Mouse (Mus musculus): ENCODE measurements around the gene Ceacam19. TPM values are rescaled to one million over a fixed set of nuclear protein-coding genes. Genes with fewer than 3 reads are reported as not detected.

Ceacam19 gene
- polyA plus RNA-seq (2017; shearing (Covaris generic)) = not detected

GRCm38 (mm10) chr7:19887849-19888248 lies at the start of gene Ceacam19:
Gene Ceacam19 (minus strand): TSS chr7:19887965.

DNA sequence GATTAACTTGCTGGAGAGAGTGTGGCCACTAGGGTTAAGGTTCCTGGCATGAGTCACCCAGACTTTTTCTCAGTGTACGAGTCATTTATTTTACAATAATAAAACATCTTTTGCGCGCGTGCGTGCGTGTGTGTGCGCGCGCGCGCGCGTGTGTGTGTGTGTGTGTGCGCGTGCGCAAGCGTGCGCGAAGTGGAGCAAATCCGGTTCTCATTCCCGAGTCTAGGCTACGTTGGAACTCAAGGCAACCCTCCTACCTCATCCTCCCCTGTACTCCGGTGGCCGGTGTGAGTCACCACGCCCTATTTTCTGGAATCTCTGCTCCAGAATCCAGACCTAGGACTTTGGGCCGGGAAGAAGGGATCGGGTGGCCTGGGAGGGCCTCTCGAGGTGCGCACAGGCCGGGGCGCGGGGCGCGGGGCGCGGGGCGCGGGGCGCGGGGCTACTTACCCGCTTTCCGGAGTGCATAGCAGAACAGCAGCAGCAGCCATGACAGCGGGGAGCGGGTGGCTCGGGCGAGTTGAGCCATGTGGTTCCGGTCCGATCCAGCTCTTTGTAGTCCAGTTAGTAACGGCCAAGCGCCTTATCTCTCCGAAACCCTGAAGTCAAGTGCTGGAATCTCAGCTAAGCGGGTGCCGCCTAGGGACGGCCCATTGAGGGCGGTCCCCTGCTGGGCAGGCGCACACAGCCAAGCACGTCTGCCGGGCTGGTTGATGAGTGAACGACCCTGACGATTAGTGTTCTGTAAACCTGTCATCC lies 32.9 kb upstream of the Ceacam19 start, which contains the start of gene Pvr:
Pvr (minus strand) TSS at position 655 of the 756 bp plus-strand sequence.

GRCm38 (mm10) chr7:19861199-19861598 lies 26.6 kb downstream of the Ceacam19 start, which contains the start of gene Ceacam16:
Gene Ceacam16 (minus strand): TSS chr7:19861299.

GRCm38 (mm10) chr7:19851858-19852570 lies 35.8 kb downstream of the Ceacam19 start, which contains the start of gene Gm19345:
Gene Gm19345 (plus strand): TSS chr7:19852003.

Other genes starting within 250 kb of the Ceacam19 start
- 116 TPM for gene Clptm1, start 222.9 kb downstream of the Ceacam19 start, polyA plus RNA-seq (2017; shearing (Covaris generic))
- not detected for gene Apoc2, start 210.0 kb downstream of the Ceacam19 start, polyA plus RNA-seq (2017; shearing (Covaris generic))
- not detected for gene Gm44805, start 206.5 kb downstream of the Ceacam19 start, polyA plus RNA-seq (2017; shearing (Covaris generic))
- gene Apoc4, start 206.5 kb downstream of the Ceacam19 start, polyA plus RNA-seq (2017; shearing (Covaris generic)) = not detected
- not detected for gene Apoc1, start 195.3 kb downstream of the Ceacam19 start, polyA plus RNA-seq (2017; shearing (Covaris generic))
- 4.2 TPM for gene Apoe, start 188.8 kb downstream of the Ceacam19 start, polyA plus RNA-seq (2017; shearing (Covaris generic))
- gene Tomm40, start 172.5 kb downstream of the Ceacam19 start, polyA plus RNA-seq (2017; shearing (Covaris generic)) = 58.7 TPM
- not detected for gene Nectin2, start 137.5 kb downstream of the Ceacam19 start, polyA plus RNA-seq (2017; shearing (Covaris generic))
- gene Bcam, start 116.9 kb downstream of the Ceacam19 start, polyA plus RNA-seq (2017; shearing (Covaris generic)) = 0.75 TPM
- not detected for gene Cblc, start 91.2 kb downstream of the Ceacam19 start, polyA plus RNA-seq (2017; shearing (Covaris generic))
- 112 TPM for gene Bcl3, start 65.2 kb downstream of the Ceacam19 start, polyA plus RNA-seq (2017; shearing (Covaris generic))
- not detected for gene Gm19345, start 36.0 kb downstream of the Ceacam19 start, polyA plus RNA-seq (2017; shearing (Covaris generic))
- not detected for gene Ceacam16, start 26.7 kb downstream of the Ceacam19 start, polyA plus RNA-seq (2017; shearing (Covaris generic))
- gene Pvr, start 33.2 kb upstream of the Ceacam19 start, polyA plus RNA-seq (2017; shearing (Covaris generic)) = 56.6 TPM
- gene Igsf23, start 62.8 kb upstream of the Ceacam19 start, polyA plus RNA-seq (2017; shearing (Covaris generic)) = 1.5 TPM
- gene Ceacam20, start 77.4 kb upstream of the Ceacam19 start, polyA plus RNA-seq (2017; shearing (Covaris generic)) = not detected
- gene Nlrp9b, start 103.5 kb upstream of the Ceacam19 start, polyA plus RNA-seq (2017; shearing (Covaris generic)) = not detected
- 0.24 TPM for gene Vmn1r91, start 211.7 kb upstream of the Ceacam19 start, polyA plus RNA-seq (2017; shearing (Covaris generic))
- gene Gm16442, start 234.6 kb upstream of the Ceacam19 start, polyA plus RNA-seq (2017; shearing (Covaris generic)) = not detected